Mouse (Mus musculus) liver, adult 2 months (tissue): ENCODE measurements around the gene Pla2g12a.
A peak's percentile ranks its signal among the peaks of the same experiment; 100 is the strongest.

Source experiments
- CTCF ChIP-seq: fragments of 200-500 bp; IDR thresholded peaks from 2 replicates; pipeline ENCODE4 v1.5.1; 2011; ENCODE audit warnings: low read depth, low read length, control low read depth
- POLR2A ChIP-seq: fragments of 200-500 bp; IDR thresholded peaks from 2 replicates; pipeline ENCODE4 v1.6.1; 2011; ENCODE audit warnings: low read length, control low read depth; ENCODE audit not compliant: insufficient read depth; ENCODE audit errors: extremely low read depth

DNA sequence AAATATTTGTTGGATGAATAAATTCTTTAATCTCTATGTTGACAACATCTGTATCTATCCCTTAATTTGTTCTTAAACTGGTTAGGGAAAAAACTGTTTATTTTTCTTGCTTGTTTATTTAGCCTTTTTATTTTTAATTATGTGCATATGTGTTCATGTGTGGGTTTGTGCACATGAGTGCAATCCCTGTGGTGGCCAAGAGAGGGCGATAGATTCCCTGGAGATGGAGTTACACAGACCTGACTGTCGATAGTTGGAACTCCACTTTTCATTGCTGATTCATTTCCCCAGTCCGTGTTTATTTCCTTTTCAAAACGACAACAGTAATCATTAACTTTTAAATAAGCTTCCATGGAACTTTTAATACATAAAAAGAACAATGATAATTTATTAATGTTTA is 54.0 kb downstream of the Pla2g12a start:
- TF ChIP-seq CTCF (peak; percentile 19; the same call in 1 of the 2 replicates), POLR2A (no peak)
